8 mouse cellular contexts compared by ENCODE assay signal in genomic region chr9:21593122-21593721, GRCm38 (mm10). TPM values are rescaled to one million over a fixed set of nuclear protein-coding genes. Genes with fewer than 3 reads are reported as not detected.
A peak's percentile ranks its signal among the peaks of the same experiment; 100 is the strongest.
DNase-seq lines count a peak whose midpoint lies in the region; ATAC-seq and TF ChIP-seq lines count a peak whose summit lies in the region.

No protein-coding gene starts in this region.

- no peaks in the 10 kb centered on the region for H3K27me3 ChIP-seq in intestine, postnatal 0 days (replicated peaks; ENCODE audit: control insufficient read depth, insufficient read depth, low read length)
- no peaks in the 10 kb centered on the region for H3K27me3 ChIP-seq in liver, adult 2 months (ENCODE audit: control insufficient read depth, insufficient read depth, low read length)
- no peaks in the 10 kb centered on the region for H3K27me3 ChIP-seq in midbrain, embryonic 16.5 days (ENCODE audit: control insufficient read depth, insufficient read depth, low read depth, low read length)
- H3K27me3 ChIP-seq in stomach, postnatal 0 days (ENCODE audit: control insufficient read depth, insufficient read depth, low read length) = no peaks in the 10 kb centered on the region

- no peaks in the 10 kb centered on the region for H3K9me3 ChIP-seq in intestine, postnatal 0 days (ENCODE audit: control insufficient read depth)
- no peaks in the 10 kb centered on the region for H3K9me3 ChIP-seq in midbrain, embryonic 16.5 days (replicated peaks; ENCODE audit: control insufficient read depth, low read length, poor library complexity, severe bottlenecking)
- no peaks in the 10 kb centered on the region for H3K9me3 ChIP-seq in stomach, postnatal 0 days (ENCODE audit: control insufficient read depth, low read length)

- H3K4me1 ChIP-seq in bone marrow macrophage, adult 2 months (ENCODE audit: control insufficient read depth, insufficient read depth, low read length) = peaks cover 12% of the 10 kb centered on the region; the same call in 1 of the 2 replicates
- 0 out of 2 replicates have a peak, but pooled peaks cover 5% of the 10 kb centered on the region for H3K4me1 ChIP-seq in intestine, postnatal 0 days (replicated peaks; ENCODE audit: control insufficient read depth, insufficient read depth, low read length)
- H3K4me1 ChIP-seq in liver, adult 2 months (ENCODE audit: control insufficient read depth, insufficient read depth, low read length) = peaks cover 15% of the 10 kb centered on the region
- H3K4me1 ChIP-seq in midbrain, embryonic 16.5 days (ENCODE audit: control insufficient read depth, insufficient read depth, low read length) = peaks cover 28% of the 10 kb centered on the region
- no peaks in the 10 kb centered on the region for H3K4me1 ChIP-seq in stomach, postnatal 0 days (replicated peaks; ENCODE audit: control insufficient read depth, insufficient read depth)

- peak; percentile 58 for ATAC-seq in intestine, postnatal 0 days
- ATAC-seq in midbrain, embryonic 16.5 days = peak; percentile 63
- peak; percentile 65 for ATAC-seq in stomach, postnatal 0 days (ENCODE audit: low FRiP score, low TSS enrichment)

- peak; percentile 24 for DNase-seq in gastrocnemius, adult 18-20 months (ENCODE audit: low spot score)
- no peak for DNase-seq in gastrocnemius, postnatal 36 days
- peak; percentile 72 for DNase-seq in gastrocnemius, adult 2 months
- peak; percentile 62 for DNase-seq in liver, adult 2 months (ENCODE audit: extremely low read depth, low read depth, low spot score)
- DNase-seq in stomach, postnatal 0 days (ENCODE audit: low spot score) = peak; percentile 59

- TF ChIP-seq CTCF in bone marrow macrophage, adult 2 months (IDR thresholded peaks at IDR 0.05; ENCODE audit: low read depth, low read length) = no peak
- TF ChIP-seq CTCF in gastrocnemius, adult 2 months (IDR thresholded peaks at IDR 0.05) = no peak
- no peak for TF ChIP-seq CTCF in intestine, postnatal 0 days (IDR thresholded peaks at IDR 0.05; ENCODE audit: low read depth)
- TF ChIP-seq CTCF in liver, adult 2 months (IDR thresholded peaks at IDR 0.05; ENCODE audit: low read depth, low read length) = no peak
- TF ChIP-seq CTCF in stomach, postnatal 0 days (IDR thresholded peaks at IDR 0.05; ENCODE audit: low read depth) = no peak

- H3K4me3 ChIP-seq in bone marrow macrophage, adult 2 months (ENCODE audit: insufficient read depth, low read length) = peak overlapping the region; percentile 97
- peak overlapping the region; percentile 99 for H3K4me3 ChIP-seq in gastrocnemius, adult 2 months
- peak overlapping the region; percentile 91 for H3K4me3 ChIP-seq in intestine, postnatal 0 days (ENCODE audit: low read depth, low read length)
- H3K4me3 ChIP-seq in liver, adult 2 months (ENCODE audit: insufficient read depth, low read depth, low read length) = peak overlapping the region; percentile 96
- peak overlapping the region; percentile 98 for H3K4me3 ChIP-seq in midbrain, embryonic 16.5 days (ENCODE audit: low read depth, low read length)
- H3K4me3 ChIP-seq in stomach, postnatal 0 days (ENCODE audit: low read depth, low read length) = peak overlapping the region; percentile 76

- H3K36me3 ChIP-seq in intestine, postnatal 0 days (ENCODE audit: control insufficient read depth, insufficient read depth) = peaks cover 23% of the 10 kb centered on the region
- H3K36me3 ChIP-seq in liver, adult 2 months (ENCODE audit: control insufficient read depth, insufficient read depth, low read length) = peaks cover 10% of the 10 kb centered on the region; the same call in 1 of the 2 replicates
- H3K36me3 ChIP-seq in midbrain, embryonic 16.5 days (ENCODE audit: control insufficient read depth, insufficient read depth, low read length) = peaks cover 20% of the 10 kb centered on the region
- H3K36me3 ChIP-seq in stomach, postnatal 0 days (ENCODE audit: control insufficient read depth, insufficient read depth, low read length) = peaks cover 15% of the 10 kb centered on the region

- H3K79me2 ChIP-seq in liver, adult 2 months (ENCODE audit: control insufficient read depth, insufficient read depth, low read length) = peaks cover 8% of the 10 kb centered on the region; the same call in 1 of the 2 replicates

- TF ChIP-seq POLR2A in bone marrow macrophage, adult 2 months (IDR thresholded peaks at IDR 0.05; ENCODE audit: borderline replicate concordance, low read depth, low read length) = no peak
- no peak for TF ChIP-seq POLR2A in liver, adult 2 months (IDR thresholded peaks at IDR 0.05; ENCODE audit: extremely low read depth, insufficient read depth, low read length)

- H3K4me2 ChIP-seq in intestine, postnatal 0 days (replicated peaks; ENCODE audit: low read depth) = peak overlapping the region; percentile 94
- peak overlapping the region; percentile 95 for H3K4me2 ChIP-seq in midbrain, embryonic 16.5 days (ENCODE audit: low read length)
- H3K4me2 ChIP-seq in stomach, postnatal 0 days (replicated peaks; ENCODE audit: low read depth) = peak overlapping the region; percentile 97

- peak overlapping the region; percentile 77 for H3K27ac ChIP-seq in bone marrow macrophage, adult 2 months (ENCODE audit: insufficient read depth, low read depth, low read length)
- H3K27ac ChIP-seq in gastrocnemius, adult 2 months = peak overlapping the region; percentile 86
- peak overlapping the region; percentile 87 for H3K27ac ChIP-seq in intestine, postnatal 0 days (ENCODE audit: low read depth, low read length)
- H3K27ac ChIP-seq in liver, adult 2 months (replicated peaks; ENCODE audit: insufficient read depth, low read depth, low read length) = peak overlapping the region; percentile 81
- peak overlapping the region; percentile 86 for H3K27ac ChIP-seq in midbrain, embryonic 16.5 days (ENCODE audit: low read length)
- peak overlapping the region; percentile 90 for H3K27ac ChIP-seq in stomach, postnatal 0 days (replicated peaks)

- under 1% methylated on average over 53 of the region's 69 CpGs for WGBS in intestine, postnatal 0 days
- WGBS in liver, adult 2 months = under 1% methylated on average over 69 of the region's 69 CpGs
- WGBS in midbrain, embryonic 16.5 days = 2% methylated on average over 54 of the region's 69 CpGs
- under 1% methylated on average over 69 of the region's 69 CpGs for WGBS in stomach, postnatal 0 days

- TF ChIP-seq EP300 in stomach, postnatal 0 days (optimal IDR thresholded peaks at IDR 0.05) = no peak

- intact Hi-C loops in gastrocnemius, postnatal 36 days (cut with DNase I) = no loop called here
- intact Hi-C loops in gastrocnemius, adult 2 months (cut with DNase I) = loop anchor here (2.0 kb wide), 1 partner anchor 46 kb away; the partner anchor contains the start of gene Carm1

- H3K9ac ChIP-seq in intestine, postnatal 0 days (ENCODE audit: low read depth, low read length) = peak overlapping the region; percentile 83
- peak overlapping the region; percentile 96 for H3K9ac ChIP-seq in liver, adult 2 months (ENCODE audit: low read depth, low read length)
- H3K9ac ChIP-seq in midbrain, embryonic 16.5 days (ENCODE audit: low read depth, low read length) = peak overlapping the region; percentile 87
- peak overlapping the region; percentile 89 for H3K9ac ChIP-seq in stomach, postnatal 0 days (ENCODE audit: low read length)

RNA-seq across cellular contexts. Expression of gene Yipf2, which starts 0.6 kb away (rescaled TPM):
- 1 to 10 TPM; 5.3 to 5.6 TPM for total RNA-seq in gastrocnemius, adult 18-20 months (2021)
- 1 to 10 TPM; 3.7 to 4.6 TPM for total RNA-seq in gastrocnemius, postnatal 36 days (2021)
- 16.1 and 17.9 TPM in 2 replicates for polyA plus RNA-seq in bone marrow macrophage, adult 2 months (2012; ENCODE audit: insufficient read depth, insufficient read length, missing spikeins)
- 1 to 10 TPM; 5.8 to 6.9 TPM for total RNA-seq in gastrocnemius, adult 2 months (2021)
- 19.2 and 20.1 TPM in 2 replicates for polyA plus RNA-seq in intestine, postnatal 0 days (2015; fragmentation: Nextera tagmentation; extraction: Ambion mirVana)
- total RNA-seq in liver, adult 2 months (2014; rRNA removed) = 24.6 and 25.9 TPM in 2 replicates
- 33.5 and 43.9 TPM in 2 replicates for polyA plus RNA-seq in liver, adult 2 months (2012; rRNA removed)
- polyA plus RNA-seq in midbrain, embryonic 16.5 days (2015; fragmentation: Nextera tagmentation; extraction: Ambion mirVana) = 24.9 and 26.9 TPM in 2 replicates
- polyA plus RNA-seq in stomach, postnatal 0 days (2015; fragmentation: Nextera tagmentation; extraction: Ambion mirVana) = 22.5 and 25.5 TPM in 2 replicates

RNA-seq across cellular contexts. Expression of gene Timm29, which starts 0.7 kb away (rescaled TPM):
- 10 to 100 TPM; 45.7 to 46.6 TPM for total RNA-seq in gastrocnemius, adult 18-20 months (2021)
- total RNA-seq in gastrocnemius, postnatal 36 days (2021) = 10 to 100 TPM; 41.8 to 44.7 TPM
- polyA plus RNA-seq in bone marrow macrophage, adult 2 months (2012; ENCODE audit: insufficient read depth, insufficient read length, missing spikeins) = 15.5 and 16.4 TPM in 2 replicates
- 10 to 100 TPM; 44.1 to 48.3 TPM for total RNA-seq in gastrocnemius, adult 2 months (2021)
- polyA plus RNA-seq in intestine, postnatal 0 days (2015; fragmentation: Nextera tagmentation; extraction: Ambion mirVana) = 15.1 and 15.9 TPM in 2 replicates
- total RNA-seq in liver, adult 2 months (2014; rRNA removed) = 13.0 and 18.7 TPM in 2 replicates
- 26.7 TPM in 2 replicates for polyA plus RNA-seq in liver, adult 2 months (2012; rRNA removed)
- polyA plus RNA-seq in midbrain, embryonic 16.5 days (2015; fragmentation: Nextera tagmentation; extraction: Ambion mirVana) = 58.6 and 59.0 TPM in 2 replicates
- 16.5 and 18.2 TPM in 2 replicates for polyA plus RNA-seq in stomach, postnatal 0 days (2015; fragmentation: Nextera tagmentation; extraction: Ambion mirVana)

RNA-seq across cellular contexts. Expression of gene Smarca4, which starts 22.7 kb away (rescaled TPM):
- total RNA-seq in gastrocnemius, adult 18-20 months (2021) = 10 to 100 TPM; 38.6 to 42.1 TPM
- total RNA-seq in gastrocnemius, postnatal 36 days (2021) = 10 to 100 TPM; 38.6 to 40.3 TPM
- polyA plus RNA-seq in bone marrow macrophage, adult 2 months (2012; ENCODE audit: insufficient read depth, insufficient read length, missing spikeins) = 43.7 and 49.8 TPM in 2 replicates
- 10 to 100 TPM; 39.0 to 40.7 TPM for total RNA-seq in gastrocnemius, adult 2 months (2021)
- polyA plus RNA-seq in intestine, postnatal 0 days (2015; fragmentation: Nextera tagmentation; extraction: Ambion mirVana) = 22.1 and 24.4 TPM in 2 replicates
- total RNA-seq in liver, adult 2 months (2014; rRNA removed) = 13.1 and 15.8 TPM in 2 replicates
- polyA plus RNA-seq in liver, adult 2 months (2012; rRNA removed) = 15.2 and 15.9 TPM in 2 replicates
- polyA plus RNA-seq in midbrain, embryonic 16.5 days (2015; fragmentation: Nextera tagmentation; extraction: Ambion mirVana) = 129 and 137 TPM in 2 replicates
- 27.2 and 29.0 TPM in 2 replicates for polyA plus RNA-seq in stomach, postnatal 0 days (2015; fragmentation: Nextera tagmentation; extraction: Ambion mirVana)

RNA-seq across cellular contexts. Expression of gene Carm1, which starts 46.5 kb away (rescaled TPM):
- total RNA-seq in gastrocnemius, adult 18-20 months (2021) = 10 to 100 TPM; 55.5 to 66.5 TPM
- 10 to 100 TPM; 63.0 to 65.2 TPM for total RNA-seq in gastrocnemius, postnatal 36 days (2021)
- polyA plus RNA-seq in bone marrow macrophage, adult 2 months (2012; ENCODE audit: insufficient read depth, insufficient read length, missing spikeins) = 19.1 and 20.5 TPM in 2 replicates
- 10 to 100 TPM; 54.6 to 57.2 TPM for total RNA-seq in gastrocnemius, adult 2 months (2021)
- 10.0 and 11.9 TPM in 2 replicates for polyA plus RNA-seq in intestine, postnatal 0 days (2015; fragmentation: Nextera tagmentation; extraction: Ambion mirVana)
- 5.0 and 8.1 TPM in 2 replicates for total RNA-seq in liver, adult 2 months (2014; rRNA removed)
- polyA plus RNA-seq in liver, adult 2 months (2012; rRNA removed) = 23.4 and 28.5 TPM in 2 replicates
- polyA plus RNA-seq in midbrain, embryonic 16.5 days (2015; fragmentation: Nextera tagmentation; extraction: Ambion mirVana) = 22.5 and 27.4 TPM in 2 replicates
- polyA plus RNA-seq in stomach, postnatal 0 days (2015; fragmentation: Nextera tagmentation; extraction: Ambion mirVana) = 12.0 and 15.5 TPM in 2 replicates

Comparison
In these comparisons a context has a peak if more than half of its experiments do, and no peak if none do; other contexts are left out.
1. DNase-seq: peak in gastrocnemius, adult 18-20 months (single experiment), gastrocnemius, adult 2 months (single experiment), liver, adult 2 months (single experiment) and stomach, postnatal 0 days (single experiment); none in gastrocnemius, postnatal 36 days (0 of 2).
2. Peak in every context shown above with its lines, with median percentiles within 50 percentile points of each other: H3K27ac ChIP-seq, H3K4me3 ChIP-seq, ATAC-seq, H3K4me2 ChIP-seq and H3K9ac ChIP-seq.